Mouse (Mus musculus): ENCODE data around the gene Chadl. TPM values are rescaled to one million over a fixed set of nuclear protein-coding genes. Genes with fewer than 3 reads are reported as not detected.
"Not testable (repeated sequence)": the region's sequence is repeated elsewhere in the genome, so short reads cannot be mapped to it uniquely, and the experiment has no call there.

Gene Chadl
- total RNA-seq, 2 experiments from 2014 or later, result 9.7 to 11.8 TPM

DNA sequence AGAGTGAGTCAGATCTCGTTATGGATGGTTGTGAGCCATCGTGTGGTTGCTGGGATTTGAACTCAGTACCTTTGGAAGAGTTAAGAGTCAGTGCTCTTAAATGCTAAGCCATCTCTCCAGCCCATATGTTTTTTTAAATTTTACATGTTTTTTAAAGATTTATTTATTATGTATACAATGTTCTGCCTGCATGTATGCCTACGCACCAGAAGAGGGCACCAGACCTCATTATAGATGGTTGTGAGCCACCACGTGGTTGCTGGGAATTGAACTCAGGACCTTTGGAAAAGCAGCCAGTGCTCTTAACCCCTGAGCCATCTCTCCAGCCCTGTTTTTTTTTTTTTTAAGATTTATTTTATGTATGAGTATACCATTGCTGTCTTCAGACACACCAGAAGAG lies 4.3 kb upstream of the Chadl start:
- DNase-seq (ENCODE audit: low spot score in 2 of 2), result not testable (repeated sequence)

DNA sequence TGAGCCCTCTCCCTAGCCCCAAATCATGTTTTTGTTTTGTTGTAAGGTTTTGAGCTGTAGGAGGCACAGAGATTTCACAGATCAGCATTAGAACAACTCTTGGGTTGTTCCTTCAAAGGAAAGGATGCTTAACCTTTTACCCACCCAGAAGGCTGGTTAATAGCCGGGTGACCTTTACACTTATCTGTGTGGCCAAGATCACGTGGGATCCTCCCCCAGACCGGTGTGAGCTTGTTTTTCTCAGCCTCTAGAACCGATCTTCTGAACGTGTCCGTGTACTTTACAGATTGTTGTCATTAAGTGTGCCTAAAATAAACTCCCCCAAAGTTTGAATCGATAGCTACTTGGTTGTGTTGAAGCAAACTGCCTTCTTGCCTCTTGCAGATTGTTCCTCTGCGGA lies 3.5 kb upstream of the Chadl start:
- no peak for DNase-seq (ENCODE audit: low spot score in 2 of 2)

DNA sequence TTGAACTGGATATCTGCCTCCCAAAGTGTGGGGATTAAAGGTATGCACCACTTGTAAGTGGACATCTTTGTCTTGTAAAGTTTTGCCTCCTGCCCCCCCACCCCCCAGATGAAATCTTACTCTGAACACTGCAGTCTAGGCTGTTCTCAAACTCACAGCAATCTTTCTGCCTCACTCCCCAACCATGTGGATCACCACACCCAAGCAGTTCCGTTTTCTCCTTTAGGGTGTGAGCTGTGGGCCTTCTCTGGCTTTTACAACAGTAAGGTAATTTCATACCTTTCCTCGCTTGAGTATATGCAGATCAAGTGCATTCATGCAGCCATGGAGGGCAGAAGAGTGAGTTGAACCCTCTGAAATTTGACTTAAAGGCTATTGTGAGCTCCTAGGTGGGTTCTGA lies 3.1 kb upstream of the Chadl start:
- no peak for DNase-seq (ENCODE audit: low spot score in 2 of 2)

DNA sequence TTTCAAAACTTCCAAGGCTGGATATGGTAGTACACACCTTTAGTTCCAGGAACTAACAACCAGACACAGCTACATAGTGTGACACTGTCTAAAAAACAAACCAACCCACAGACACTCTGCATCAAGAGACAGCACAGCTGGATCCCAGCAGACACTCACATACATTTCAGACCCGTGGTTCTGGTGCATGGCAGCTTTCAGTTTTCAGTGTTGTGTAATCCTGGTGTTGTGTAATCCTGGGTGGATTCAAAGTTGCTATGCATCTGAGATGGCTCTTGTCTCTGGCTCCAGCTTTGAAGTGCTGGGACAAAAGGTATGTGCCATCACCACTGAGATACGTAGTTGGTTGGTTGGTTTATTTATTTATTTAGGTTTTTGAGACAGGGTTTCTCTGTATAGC lies 1.4 kb upstream of the Chadl start:
- DNase-seq (ENCODE audit: low spot score in 2 of 2), result no peak

DNA sequence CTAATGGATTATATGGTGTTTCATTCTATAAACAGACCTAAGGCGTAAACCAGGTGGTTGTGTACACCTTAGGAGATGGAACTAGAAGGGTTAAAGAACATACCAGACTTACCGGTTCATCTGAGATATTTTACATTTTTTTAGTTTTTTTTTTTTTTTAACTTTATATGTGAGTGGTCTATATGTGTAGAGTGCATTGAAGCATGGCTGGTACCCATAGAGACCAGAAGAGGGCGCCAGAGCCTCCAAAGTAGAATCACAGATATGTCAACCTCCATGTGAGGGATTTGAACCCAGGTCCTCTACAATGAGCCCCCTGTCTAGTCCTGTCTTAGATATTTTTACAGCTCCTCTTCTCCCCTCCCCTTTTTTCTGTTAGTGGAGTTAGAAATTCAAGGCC lies 760 bp upstream of the Chadl start:
- DNase-seq (ENCODE audit: low spot score in 2 of 2), result peak in 1 of 2 experiments; percentile 42

DNA sequence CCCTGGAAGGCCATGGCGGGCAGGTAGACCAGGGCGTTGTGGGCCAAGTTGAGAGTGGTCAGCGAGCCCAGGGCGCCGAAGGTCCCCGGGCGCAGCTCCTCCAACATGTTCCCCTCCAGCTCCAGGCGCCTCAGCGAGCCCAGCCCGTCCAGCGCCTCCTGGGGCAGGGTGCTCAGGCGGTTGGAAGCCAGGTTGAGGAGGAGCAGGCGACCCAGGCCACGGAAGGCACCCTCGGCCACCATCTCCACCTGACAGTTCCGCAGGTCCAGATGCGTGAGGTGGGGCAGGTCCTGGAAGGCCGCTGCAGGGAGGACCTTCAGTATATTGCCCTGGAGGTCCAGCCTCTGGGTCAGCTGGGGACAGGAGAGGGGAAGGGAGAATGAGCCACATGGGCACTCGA lies 2.2 kb downstream of the Chadl start:
- no peak for DNase-seq (ENCODE audit: low spot score in 2 of 2)

DNA sequence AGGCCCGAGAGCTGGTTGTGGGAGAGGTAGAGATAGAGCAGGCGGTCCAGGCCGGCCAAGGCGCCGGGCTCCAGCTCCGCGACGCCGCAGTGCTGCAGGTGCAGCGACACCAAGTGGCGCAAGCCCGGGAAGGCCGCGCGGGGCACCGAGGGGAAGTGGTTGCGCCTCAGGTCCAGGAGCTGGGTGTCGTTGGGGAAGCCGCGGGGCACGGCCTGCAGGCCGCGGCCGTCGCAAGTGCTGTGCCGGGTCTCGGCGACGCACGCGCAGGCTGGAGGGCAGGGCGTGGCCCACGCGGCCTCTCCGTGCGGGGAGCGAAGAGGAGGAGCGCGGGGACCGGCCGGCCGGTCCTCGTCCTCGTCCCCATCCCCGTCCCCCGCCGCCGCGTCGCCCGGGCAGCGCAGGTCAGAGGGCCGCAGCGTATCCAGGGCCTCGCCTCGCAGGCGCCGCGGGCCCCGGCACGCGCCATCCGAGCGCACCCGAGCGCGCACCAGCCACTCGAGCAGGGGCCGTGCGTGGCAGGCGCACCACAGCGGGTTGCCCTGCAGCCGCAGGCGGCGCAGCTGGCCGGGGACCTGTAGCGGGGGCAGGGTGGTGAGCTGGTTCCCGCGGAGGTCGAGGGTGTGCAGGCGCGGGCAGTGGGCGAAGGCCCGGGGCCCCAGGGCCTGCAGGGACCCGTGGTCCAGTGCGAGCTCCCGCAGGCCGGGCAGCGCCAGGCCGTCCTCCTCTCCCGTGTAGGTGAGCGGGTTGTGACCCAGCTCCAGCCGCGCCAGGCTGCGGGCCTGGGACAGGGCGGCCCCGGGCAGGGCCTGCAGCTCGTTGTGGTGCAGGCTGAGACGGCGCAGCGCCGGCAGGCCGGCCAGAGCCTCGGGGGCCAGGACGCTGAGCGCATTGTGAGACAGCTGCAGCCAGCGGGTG lies 2.9 kb downstream of the Chadl start:
- DNase-seq (ENCODE audit: low spot score in 2 of 2), result peak; percentile 37 to 68

DNA sequence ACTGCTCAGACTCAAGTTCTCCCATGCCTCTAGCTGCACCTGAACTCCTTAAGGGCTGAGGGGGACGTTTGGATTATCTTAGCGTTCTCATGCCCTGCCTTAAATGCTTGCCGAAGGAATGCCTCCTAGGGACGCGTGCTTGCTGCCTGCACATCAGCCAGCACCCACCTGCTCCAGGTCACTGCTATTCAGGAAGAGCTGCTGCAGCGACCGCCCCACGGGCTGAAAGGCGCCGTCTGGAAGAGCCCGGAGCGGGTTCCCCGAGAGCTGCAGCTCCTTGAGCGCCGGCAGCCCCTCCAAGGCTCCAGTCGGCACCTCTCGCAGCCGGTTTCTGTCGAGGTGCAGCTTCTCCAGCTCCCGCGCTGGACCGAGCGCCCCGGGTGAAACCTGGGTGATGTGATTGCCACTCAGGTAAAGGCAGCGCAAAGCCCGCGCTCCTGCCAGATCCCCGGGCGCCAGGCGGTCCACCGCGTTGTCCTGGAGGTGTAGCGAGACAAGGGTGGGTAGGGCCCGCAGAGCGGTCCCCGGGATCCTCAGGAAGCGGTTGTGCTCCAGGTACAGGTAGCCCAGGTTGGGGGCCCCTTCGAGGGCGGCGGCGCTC lies 3.6 kb downstream of the Chadl start:
- DNase-seq (ENCODE audit: low spot score in 2 of 2), result peak in 1 of 2 experiments; percentile 18

DNA sequence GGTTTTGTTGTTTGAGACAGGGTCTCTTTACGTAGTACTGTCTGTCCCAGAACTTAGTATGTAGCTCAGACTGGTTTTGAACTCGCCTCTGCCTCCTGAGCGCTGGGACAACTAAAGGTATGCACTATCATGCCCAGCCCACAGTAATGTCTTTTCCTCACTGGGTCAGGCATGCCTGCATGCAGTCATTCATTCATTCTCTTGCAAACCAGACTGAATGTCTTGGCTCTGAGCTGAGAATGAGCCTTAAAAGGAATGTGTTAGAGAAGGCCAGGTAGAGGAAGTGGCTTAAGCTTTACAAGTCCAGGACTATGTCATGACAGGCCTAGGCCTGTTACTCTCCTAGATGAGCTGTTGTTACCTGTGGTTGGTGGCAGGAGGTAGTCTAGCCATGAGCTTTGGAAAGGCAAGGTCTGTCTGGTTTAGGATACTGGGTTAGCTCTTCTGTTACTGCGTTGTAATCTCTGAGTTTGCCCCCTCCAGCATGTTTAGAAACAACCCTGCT lies 16.7 kb downstream of the Chadl start:
- DNase-seq (ENCODE audit: low spot score in 2 of 2), result no peak

DNA sequence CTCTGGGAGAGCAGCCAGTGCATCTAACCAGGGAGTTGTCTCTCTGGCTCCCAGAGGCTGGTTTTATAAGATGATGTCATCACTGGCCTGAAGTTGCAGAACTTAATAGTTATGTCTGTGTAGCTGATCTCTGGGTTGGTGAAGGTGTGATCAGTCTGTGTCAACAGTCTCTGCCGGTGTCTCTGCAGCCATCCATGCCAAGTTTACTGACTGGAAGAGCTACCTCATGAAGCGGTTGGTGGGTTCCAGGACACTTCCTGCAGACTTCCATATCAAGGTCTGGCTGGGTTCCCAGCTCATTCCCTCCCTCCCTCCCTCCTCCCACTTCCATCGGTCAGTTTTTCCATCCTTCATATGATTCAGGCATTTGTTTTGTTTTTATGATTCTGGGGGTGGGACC lies 20.4 kb downstream of the Chadl start:
- DNase-seq (ENCODE audit: low spot score in 2 of 2), result no peak

DNA sequence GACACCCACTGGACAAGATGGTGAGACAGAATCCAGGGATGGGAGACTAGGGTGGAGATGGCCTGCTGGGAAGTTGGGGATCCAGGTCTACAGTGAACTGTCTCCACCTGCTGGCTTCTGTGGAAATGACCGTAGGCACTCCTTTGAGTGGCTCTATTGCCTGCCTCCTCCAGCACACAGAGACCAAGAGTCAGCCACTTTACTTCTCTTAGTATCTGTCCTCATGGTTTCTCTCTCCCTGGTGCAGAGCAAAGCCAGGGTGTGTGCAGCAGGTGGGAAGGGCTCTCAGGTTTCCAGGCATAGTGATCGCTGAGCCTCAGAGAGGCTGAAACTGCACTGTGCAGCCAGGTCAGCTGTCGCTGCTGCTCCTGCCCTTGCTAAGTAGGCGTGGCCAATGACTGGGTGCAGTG lies 26.9 kb downstream of the Chadl start:
- DNase-seq (ENCODE audit: low spot score in 2 of 2), result peak in 1 of 2 experiments; percentile 62

DNA sequence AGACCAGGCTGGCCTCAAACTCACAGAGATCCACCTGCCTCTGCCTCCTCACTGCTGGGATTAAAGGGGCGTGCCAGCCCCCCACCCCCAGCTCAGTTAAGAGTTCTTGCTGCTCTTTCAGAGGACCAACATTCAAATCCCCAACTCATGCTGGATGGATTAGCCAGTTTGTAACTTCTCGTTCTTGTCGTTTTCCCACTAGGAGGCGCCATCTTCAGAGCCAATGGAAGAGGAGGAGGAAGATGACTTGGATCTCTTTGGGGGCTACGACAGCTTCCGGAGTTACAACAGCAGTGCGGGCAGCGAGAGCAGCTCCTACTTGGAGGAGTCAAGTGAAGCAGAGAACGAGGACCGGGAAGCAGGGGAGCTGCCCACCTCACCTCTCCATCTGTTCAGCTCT lies 30.1 kb downstream of the Chadl start:
- DNase-seq (ENCODE audit: low spot score in 2 of 2), result no peak

DNA sequence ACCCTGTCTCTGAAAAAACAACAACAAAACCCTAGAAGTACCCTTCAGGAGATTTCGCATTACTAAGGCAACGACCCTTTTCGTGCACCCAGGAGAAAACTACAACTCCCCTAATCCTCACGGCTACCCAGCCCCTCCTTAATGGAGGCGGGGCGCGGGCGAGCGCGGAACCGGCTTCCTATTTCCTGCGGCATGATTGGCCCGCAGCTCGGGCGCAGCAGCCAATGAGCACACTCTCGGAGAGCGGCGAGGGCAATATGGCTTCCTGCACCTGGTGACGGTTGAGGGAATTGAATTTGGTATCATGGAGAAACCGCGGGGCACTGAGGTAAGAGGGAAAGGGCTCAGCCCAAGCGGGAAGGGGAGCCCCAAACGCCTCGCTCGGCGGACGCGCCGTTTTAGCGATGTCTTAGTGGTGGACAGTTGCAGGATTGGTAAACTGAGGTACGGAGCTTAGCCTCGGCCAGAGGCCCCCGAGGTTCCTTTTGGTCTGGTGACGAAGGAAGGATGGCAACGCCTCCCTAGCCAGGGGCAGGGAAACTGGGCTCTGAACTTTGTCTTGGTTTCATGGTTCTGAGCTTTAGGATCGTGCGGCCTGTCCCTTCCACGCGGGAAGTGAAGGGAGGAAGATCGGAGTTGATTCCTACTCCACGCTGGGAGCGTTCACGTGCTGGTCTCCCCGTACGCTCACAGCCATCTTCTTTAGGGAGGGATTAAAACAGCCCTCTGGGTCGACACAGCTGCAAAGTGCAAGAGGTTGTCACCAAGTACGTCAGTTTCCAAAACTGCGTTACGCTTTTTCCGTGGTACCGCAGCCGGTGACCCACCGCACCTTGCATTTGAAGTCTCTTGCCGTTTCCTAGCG lies 33.2 kb downstream of the Chadl start, which contains the start of gene L3mbtl2:
Gene L3mbtl2 (plus strand): TSS at position 193 of the 865 bp plus-strand sequence.
- peak; percentile 93 to 94 for DNase-seq (ENCODE audit: low spot score in 2 of 2)

DNA sequence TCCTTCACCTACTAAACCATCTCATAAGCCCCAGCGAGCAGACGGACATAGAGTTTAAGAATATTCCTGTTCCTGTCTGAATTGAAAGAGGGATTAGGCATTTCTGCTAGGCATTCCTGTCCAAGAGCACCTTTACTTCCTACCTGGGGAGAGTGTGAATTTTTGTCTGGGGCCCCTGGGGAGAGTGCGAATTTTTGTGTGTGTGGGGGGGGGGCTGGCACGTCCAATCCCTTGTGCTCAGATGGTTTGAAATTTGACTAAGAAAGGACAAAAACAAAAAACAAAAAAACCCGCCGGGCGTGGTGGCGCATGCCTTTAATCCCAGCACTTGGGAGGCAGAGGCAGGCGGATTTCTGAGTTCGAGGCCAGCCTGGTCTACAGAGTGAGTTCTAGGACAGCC lies 33.8 kb downstream of the Chadl start:
- no peak for DNase-seq (ENCODE audit: low spot score in 2 of 2)

DNA sequence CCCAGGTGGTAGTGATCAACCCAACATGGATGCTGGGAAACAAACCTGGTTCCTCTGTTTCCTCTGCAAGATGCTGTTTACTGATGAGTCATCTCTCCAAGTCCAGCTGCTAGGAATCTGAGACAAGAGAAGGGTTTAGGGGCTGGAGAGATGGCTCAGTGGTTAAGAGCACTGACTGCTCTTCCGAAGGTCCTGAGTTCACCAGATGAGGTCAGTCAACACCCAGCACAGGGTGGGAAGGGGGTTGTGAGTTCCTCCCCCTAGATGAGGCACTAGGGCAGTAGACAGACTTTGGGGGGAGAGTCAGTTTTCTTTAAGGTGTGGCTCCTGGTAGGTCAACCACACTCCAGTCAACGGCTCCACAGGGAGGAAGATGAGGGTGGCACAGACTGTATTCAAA lies 35.4 kb downstream of the Chadl start:
- no peak for DNase-seq (ENCODE audit: low spot score in 2 of 2)

DNA sequence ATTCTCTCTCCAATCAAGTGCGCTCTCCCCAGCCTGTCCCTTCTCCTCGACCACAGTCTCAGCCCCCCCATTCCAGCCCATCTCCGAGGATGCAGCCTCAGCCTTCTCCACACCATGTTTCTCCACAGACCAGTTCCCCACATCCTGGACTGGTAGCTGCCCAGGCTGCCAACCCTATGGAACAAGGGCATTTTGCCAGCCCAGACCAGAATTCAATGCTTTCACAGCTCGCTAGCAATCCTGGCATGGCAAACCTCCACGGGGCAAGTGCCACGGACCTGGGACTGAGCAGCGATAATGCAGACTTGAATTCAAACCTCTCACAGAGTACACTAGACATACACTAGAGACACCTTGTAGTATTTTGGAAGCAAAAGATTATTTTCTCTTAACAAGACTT lies 46.5 kb downstream of the Chadl start:
- peak in 1 of 2 experiments; percentile 17 for DNase-seq (ENCODE audit: low spot score in 2 of 2)

DNA sequence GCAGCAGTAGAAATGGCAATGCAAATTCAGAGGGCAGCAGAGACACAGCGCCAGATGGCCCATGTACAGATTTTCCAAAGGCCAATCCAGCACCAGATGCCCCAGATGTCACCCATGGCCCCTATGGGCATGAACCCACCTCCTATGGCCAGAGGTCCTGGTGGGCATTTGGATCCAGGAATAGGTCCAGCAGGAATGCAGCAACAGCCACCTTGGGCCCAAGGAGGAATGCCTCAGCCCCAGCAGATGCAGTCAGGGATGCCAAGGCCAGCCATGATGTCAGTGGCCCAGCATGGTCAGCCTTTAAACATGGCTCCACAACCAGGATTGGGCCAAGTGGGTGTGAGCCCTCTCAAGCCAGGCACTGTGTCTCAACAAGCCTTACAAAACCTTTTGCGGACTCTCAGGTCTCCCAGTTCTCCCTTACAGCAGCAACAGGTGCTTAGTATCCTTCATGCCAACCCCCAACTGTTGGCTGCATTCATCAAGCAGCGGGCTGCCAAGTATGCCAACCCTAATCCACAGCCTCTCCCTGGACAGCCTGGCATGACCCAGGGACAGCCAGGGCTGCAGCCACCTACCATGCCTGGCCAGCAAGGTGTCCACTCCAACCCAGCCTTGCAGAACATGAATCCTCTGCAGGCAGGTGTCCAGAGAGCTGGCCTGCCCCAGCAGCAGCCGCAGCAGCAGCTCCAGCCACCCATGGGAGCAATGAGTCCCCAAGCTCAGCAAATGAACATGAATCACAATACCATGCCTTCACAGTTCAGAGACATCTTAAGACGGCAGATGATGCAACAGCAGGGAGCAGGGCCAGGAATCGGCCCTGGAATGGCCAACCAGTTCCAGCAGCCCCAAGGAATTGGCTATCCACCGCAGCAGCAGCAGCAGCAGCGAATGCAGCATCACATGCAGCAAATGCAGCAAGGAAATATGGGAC lies 47.3 kb downstream of the Chadl start:
- DNase-seq (ENCODE audit: low spot score in 2 of 2), result no peak

Measured in layer of hippocampus, adult 18-20 months (tissue).